Mouse (Mus musculus) kidney, adult 2 months (tissue): ENCODE results near the gene Slit3.

ENCODE experiments used
- CTCF ChIP-seq: fragments of 200-500 bp; conservative IDR thresholded peaks from 2 replicates; pipeline ENCODE4 v1.5.1; 2011; ENCODE audit warnings: low read depth, mild to moderate bottlenecking, control low read depth, low read length, moderate library complexity, mixed read lengths; ENCODE audit not compliant: insufficient read depth, insufficient read length
- POLR2A ChIP-seq: fragments of 200-500 bp; IDR thresholded peaks from one replicate; pipeline ENCODE4 v1.6.1; 2011; ENCODE audit warnings: low read depth, low read length, control low read depth

GRCm38 (mm10) chr11:35117871-35118270 is 3.2 kb upstream of the Slit3 start:
- TF ChIP-seq POLR2A: no peak
- no peak for TF ChIP-seq CTCF
